Mouse (Mus musculus) embryonic facial prominence, embryonic 10.5 days (tissue): ENCODE data around the gene Kif12. TPM values are rescaled to one million over a fixed set of nuclear protein-coding genes. Genes with fewer than 3 reads are reported as not detected.

ENCODE experiments used
- DNase-seq: peaks from one replicate; pipeline ENCODE4 v3.0.0-alpha.2; 2017; ENCODE audit warnings: low spot score
- H3K27ac ChIP-seq: fragments of 300-500 bp; sonication (generic); replicated peaks from 2 replicates; pipeline ENCODE4 v1.5.1; 2016; ENCODE audit warnings: mild to moderate bottlenecking
- H3K27me3 ChIP-seq: fragments of 300-500 bp; sonication (generic); replicated peaks from 2 replicates; pipeline ENCODE4 v1.6.1; 2016; ENCODE audit warnings: low read depth, mild to moderate bottlenecking; ENCODE audit not compliant: poor library complexity, severe bottlenecking
- H3K36me3 ChIP-seq: fragments of 300-500 bp; sonication (generic); replicated peaks from 2 replicates; pipeline ENCODE4 v1.6.1; 2016; ENCODE audit warnings: mild to moderate bottlenecking, moderate library complexity
- H3K4me1 ChIP-seq: fragments of 300-500 bp; sonication (generic); 2 replicates; pipeline ENCODE4 v1.6.1; 2016
- H3K4me3 ChIP-seq: fragments of 300-500 bp; sonication (generic); 2 replicates; pipeline ENCODE4 v1.5.1; 2016; ENCODE audit warnings: mild to moderate bottlenecking, moderate library complexity
- H3K9me3 ChIP-seq: fragments of 300-500 bp; sonication (generic); 2 replicates; pipeline ENCODE4 v1.6.1; 2016; ENCODE audit warnings: mild to moderate bottlenecking
- WGBS: fragments of 180-500 bp; shearing (Covaris S2); methylation state at CpG from one replicate; pipeline ENCODE4 v1.1.7; 2016; 5-methylcytosine and 5-hydroxymethylcytosine counted together
- polyA plus RNA-seq: library from polyadenylated mRNA; unstranded; fragments of >200 nt; fragmentation: Nextera tagmentation; extraction: Ambion mirVana; gene quantifications from 2 replicates; pipeline ENCODE4 v1.2.1, GENCODE M21; 2016

The Kif12 gene
- polyA plus RNA-seq = not detected in 2 replicates

DNA sequence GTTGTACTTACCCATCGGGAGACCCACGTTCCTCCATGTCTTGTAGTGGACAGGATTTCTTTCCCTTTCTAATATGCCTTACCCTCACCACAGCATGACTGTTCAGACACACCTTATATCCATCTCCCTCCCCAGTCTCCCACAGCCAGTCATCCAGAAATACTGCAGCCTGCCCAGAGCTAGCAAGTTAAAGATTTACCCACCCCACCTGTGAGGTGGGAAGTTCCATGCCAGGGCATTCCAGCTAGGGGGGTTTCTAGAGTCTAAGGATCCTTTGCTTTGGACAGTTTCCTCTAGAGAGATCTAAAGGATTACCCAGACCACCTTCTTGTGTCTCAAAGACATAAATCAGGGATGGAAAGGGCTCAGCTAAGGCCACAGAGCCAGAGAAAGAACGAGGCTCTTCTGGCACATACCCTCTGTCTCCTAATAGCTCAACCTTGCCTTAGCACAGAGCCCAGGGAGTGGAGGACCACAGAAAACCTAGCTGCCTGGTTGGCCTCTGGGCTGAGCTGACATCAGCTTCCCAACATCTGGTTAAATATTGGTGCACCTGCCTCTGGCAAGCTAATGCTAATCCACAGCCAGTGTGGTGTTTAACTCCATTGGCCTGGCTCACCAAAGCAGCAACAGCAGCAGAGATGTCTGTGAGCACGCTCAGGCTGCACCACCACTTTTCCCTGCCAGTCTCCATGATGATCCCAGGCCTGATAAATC lies at the start of gene Kif12:
TSS of gene Kif12 (minus strand) at position 163 of the 717 bp plus-strand sequence.
- Histone ChIP-seq H3K4me1 (no peaks in the 10 kb centered on the region), H3K4me3 (no peak within 1 kb of the TSS), H3K9me3 (peaks cover 2% of the 10 kb centered on the region; the same call in 1 of the 2 replicates), H3K27ac (no peak within 1 kb of the TSS), H3K27me3 (peaks cover 39% of the 10 kb centered on the region), H3K36me3 (no peaks in the 10 kb centered on the region)
- 76% methylated on average over 4 of the region's 4 CpGs for WGBS
- DNase-seq = no peak

- H3K27ac ChIP-seq = no peak overlapping the region
These were observed 49.4 kb upstream of the Kif12 start for GRCm38 (mm10) chr4:63221096-63221958.

GRCm38 (mm10) chr4:63219635-63220034 lies 47.7 kb upstream of the Kif12 start:
- DNase-seq = no peak
- 87% methylated on average over 6 of the region's 6 CpGs for WGBS
- no peaks in the 10 kb centered on the region for H3K9me3 ChIP-seq
- H3K27ac ChIP-seq = no peak overlapping the region; the same call in 1 of the 2 replicates
- peaks cover 22% of the 10 kb centered on the region for H3K36me3 ChIP-seq
- H3K4me3 ChIP-seq = no peak overlapping the region
- peaks cover 21% of the 10 kb centered on the region for H3K27me3 ChIP-seq
- peaks cover 35% of the 10 kb centered on the region for H3K4me1 ChIP-seq

More at GRCm38 (mm10) chr4:63221096-63221958, 49.4 kb upstream of the Kif12 start:
- peaks cover 36% of the 10 kb centered on the region for H3K36me3 ChIP-seq
- no peaks in the 10 kb centered on the region for H3K9me3 ChIP-seq
- DNase-seq = no peak
- peaks cover 15% of the 10 kb centered on the region for H3K27me3 ChIP-seq
- H3K4me3 ChIP-seq = no peak overlapping the region
- WGBS = 87% methylated on average over 15 of the region's 15 CpGs
- H3K4me1 ChIP-seq = peaks cover 25% of the 10 kb centered on the region

GRCm38 (mm10) chr4:63219059-63219458 lies 47.1 kb upstream of the Kif12 start:
- Histone ChIP-seq H3K9me3 (no peaks in the 10 kb centered on the region), H3K36me3 (peaks cover 16% of the 10 kb centered on the region), H3K27me3 (peaks cover 26% of the 10 kb centered on the region), H3K4me3 (no peak overlapping the region), H3K27ac (no peak overlapping the region), H3K4me1 (peaks cover 41% of the 10 kb centered on the region)
- WGBS = 87% methylated on average over 3 of the region's 3 CpGs
- DNase-seq = no peak

DNA sequence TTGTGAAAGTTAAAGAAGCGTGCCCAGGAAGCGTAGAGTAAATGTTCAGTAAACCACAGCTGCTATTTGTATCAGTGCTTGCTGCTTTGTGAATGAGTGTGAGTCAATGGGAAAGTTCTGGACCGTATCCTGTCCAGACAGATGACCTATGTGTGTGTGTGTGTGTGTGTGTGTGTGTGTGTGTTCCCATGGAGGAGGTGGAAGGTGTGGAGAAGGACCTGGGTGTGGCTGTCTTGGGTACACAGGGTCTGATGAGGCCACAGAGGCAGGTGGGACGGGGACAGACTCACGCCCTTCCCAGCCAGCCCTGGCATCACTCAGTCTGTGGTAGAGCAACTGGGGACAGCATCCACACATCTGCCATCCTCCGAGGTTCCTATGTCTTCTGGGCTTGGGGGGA lies 45.6 kb upstream of the Kif12 start:
- Histone ChIP-seq H3K27ac (no peak overlapping the region), H3K9me3 (no peaks in the 10 kb centered on the region), H3K27me3 (peaks cover 42% of the 10 kb centered on the region), H3K36me3 (peaks cover 3% of the 10 kb centered on the region; the same call in 1 of the 2 replicates), H3K4me3 (no peak overlapping the region), H3K4me1 (peaks cover 47% of the 10 kb centered on the region)
- no peak for DNase-seq
- WGBS = 87% methylated on average over 6 of the region's 6 CpGs

- peak; percentile 26 for DNase-seq
- peak overlapping the region; percentile 90 for H3K27ac ChIP-seq
- 31% methylated on average over 9 of the region's 9 CpGs for WGBS
- H3K27me3 ChIP-seq = peaks cover 51% of the 10 kb centered on the region
- H3K4me3 ChIP-seq = peak overlapping the region; percentile 95
- no peaks in the 10 kb centered on the region for H3K9me3 ChIP-seq
- peaks cover 44% of the 10 kb centered on the region for H3K4me1 ChIP-seq
- H3K36me3 ChIP-seq = no peaks in the 10 kb centered on the region; the same call in 1 of the 2 replicates
These were observed 44.6 kb upstream of the Kif12 start for GRCm38 (mm10) chr4:63216566-63216965.

DNA sequence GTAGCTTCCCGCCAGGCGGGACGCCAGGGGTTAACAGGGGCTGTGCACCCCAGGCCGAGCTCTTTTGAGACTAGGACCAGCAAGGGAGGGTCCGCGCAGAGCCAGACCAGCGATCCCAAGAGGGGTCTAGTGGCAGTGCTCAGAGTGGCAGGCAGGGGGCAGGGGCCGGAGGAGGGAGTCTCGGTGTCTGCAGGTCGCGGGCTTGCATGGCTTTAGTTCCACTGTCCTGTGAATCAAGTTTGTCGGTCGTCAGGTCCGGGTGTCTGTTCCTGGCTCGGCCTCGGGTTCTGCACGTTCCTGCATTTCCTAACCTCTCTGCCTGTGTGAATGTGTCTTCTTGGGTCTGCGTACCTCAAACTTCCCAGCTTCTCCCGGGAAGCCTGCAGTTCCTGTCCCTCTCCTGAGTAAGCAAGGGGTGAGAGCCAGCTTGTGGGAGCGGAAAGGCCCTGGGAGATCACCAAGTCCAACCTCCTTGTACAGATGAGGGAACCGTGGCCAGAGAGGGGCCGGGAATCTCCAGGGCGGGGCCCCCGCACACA lies 44.1 kb upstream of the Kif12 start:
- no peaks in the 10 kb centered on the region for H3K36me3 ChIP-seq
- peaks cover 44% of the 10 kb centered on the region for H3K4me1 ChIP-seq
- 3% methylated on average over 24 of the region's 24 CpGs for WGBS
- H3K4me3 ChIP-seq = peak overlapping the region; percentile 95
- H3K27ac ChIP-seq = peak overlapping the region; percentile 90
- no peaks in the 10 kb centered on the region for H3K9me3 ChIP-seq
- peak; percentile 88 for DNase-seq
- peaks cover 55% of the 10 kb centered on the region for H3K27me3 ChIP-seq

GRCm38 (mm10) chr4:63215185-63215992 lies 43.5 kb upstream of the Kif12 start:
- DNase-seq = peak; percentile 91
- H3K9me3 ChIP-seq = no peaks in the 10 kb centered on the region
- H3K27ac ChIP-seq = peak overlapping the region; percentile 90
- H3K4me3 ChIP-seq = peak overlapping the region; percentile 95
- peaks cover 55% of the 10 kb centered on the region for H3K27me3 ChIP-seq
- WGBS = under 1% methylated on average over 71 of the region's 71 CpGs
- H3K36me3 ChIP-seq = no peaks in the 10 kb centered on the region
- H3K4me1 ChIP-seq = peaks cover 44% of the 10 kb centered on the region

DNA sequence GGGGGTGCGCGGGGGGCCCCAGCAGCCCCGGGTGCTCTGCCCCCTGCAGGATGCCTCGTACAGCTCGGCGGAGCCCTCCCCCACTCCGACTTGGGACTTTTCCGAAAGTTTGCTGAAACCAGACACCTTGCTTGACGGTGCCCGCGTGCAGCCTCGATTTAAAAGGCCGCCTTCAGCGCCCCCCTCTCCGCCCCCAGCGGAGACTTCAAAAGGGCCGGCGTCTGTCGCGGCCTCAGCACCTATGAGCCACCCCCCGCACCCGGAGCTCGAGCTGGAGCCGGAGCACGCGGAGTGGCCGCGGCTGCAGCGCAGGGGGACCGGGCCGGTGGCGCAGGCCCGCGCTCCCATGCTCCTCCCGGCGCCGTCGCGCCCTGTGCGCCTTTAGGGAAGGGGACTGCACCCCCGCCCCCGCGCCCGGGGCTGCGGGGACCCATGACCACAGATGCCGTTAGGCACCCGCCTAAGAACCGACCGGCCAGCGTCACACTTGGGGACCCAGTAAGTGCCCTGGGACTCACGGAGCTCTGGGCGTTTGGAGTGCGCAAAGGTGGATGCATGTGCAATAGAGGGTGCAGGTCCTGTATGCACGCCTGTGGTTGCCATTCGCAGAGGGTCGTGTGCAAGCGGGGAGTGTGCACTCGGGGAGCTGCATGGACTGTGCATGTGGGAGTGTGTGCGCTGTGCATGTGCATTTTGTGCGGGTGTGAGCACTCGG lies 42.1 kb upstream of the Kif12 start, which contains the start of gene Col27a1:
TSS of gene Col27a1 (plus strand) at position 98 of the 715 bp plus-strand sequence.
- no peaks in the 10 kb centered on the region for H3K9me3 ChIP-seq
- peaks cover 61% of the 10 kb centered on the region for H3K27me3 ChIP-seq
- H3K4me3 ChIP-seq = peak within 1 kb of the TSS; percentile 95
- peak within 1 kb of the TSS; percentile 82 for H3K27ac ChIP-seq
- H3K4me1 ChIP-seq = peaks cover 36% of the 10 kb centered on the region
- under 1% methylated on average over 61 of the region's 61 CpGs for WGBS
- H3K36me3 ChIP-seq = no peaks in the 10 kb centered on the region
- peak; percentile 85 for DNase-seq

DNA sequence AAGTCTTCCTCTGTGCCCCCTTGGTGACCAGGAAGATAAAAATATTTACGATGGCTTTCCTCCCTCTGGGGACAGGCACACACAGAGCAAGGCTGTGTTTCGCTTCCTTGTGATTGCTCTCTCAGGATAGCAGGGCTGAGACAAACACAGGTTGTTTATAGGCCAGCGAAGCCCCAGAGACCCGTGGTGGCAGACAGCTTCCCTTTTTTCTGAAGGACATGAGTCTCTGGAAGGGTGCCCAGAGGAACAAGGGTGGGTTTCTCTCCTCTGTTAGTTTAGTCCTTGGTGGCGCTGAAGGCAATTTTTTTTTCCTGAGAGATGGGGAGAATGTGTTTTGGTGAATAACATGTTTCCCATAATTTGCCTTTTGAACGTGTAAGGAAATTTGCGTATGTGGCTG lies 33.7 kb upstream of the Kif12 start:
- H3K4me1 ChIP-seq = 0 out of 2 replicates have a peak, but pooled peaks cover 12% of the 10 kb centered on the region
- no peak overlapping the region for H3K27ac ChIP-seq
- no peaks in the 10 kb centered on the region for H3K9me3 ChIP-seq
- WGBS = 79% methylated on average over 7 of the region's 7 CpGs
- peaks cover 10% of the 10 kb centered on the region for H3K27me3 ChIP-seq
- no peaks in the 10 kb centered on the region for H3K36me3 ChIP-seq
- no peak for DNase-seq
- no peak overlapping the region for H3K4me3 ChIP-seq

DNA sequence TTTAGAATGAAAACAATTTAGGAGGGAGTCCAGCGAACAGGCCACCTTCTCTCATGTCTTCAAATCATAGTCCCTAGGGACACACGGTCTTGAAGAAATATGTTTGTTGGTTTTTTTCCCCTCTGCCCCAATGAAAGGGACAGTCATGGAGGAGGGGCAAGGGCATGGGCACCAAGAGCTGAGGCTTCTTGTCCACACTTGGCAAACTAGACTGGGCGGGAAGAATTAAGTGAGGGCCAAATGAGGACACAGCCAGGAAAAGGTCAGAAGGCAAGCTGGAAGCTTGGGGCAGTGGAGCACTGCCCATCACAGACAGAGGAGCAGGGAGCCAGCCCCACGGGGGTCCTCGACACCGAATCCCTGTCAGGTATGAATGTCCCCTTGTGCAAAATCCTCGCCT lies 31.9 kb upstream of the Kif12 start:
- no peak for DNase-seq
- Histone ChIP-seq H3K27me3 (0 out of 2 replicates have a peak, but pooled peaks cover 2% of the 10 kb centered on the region), H3K4me1 (0 out of 2 replicates have a peak, but pooled peaks cover 12% of the 10 kb centered on the region), H3K4me3 (no peak overlapping the region), H3K9me3 (no peaks in the 10 kb centered on the region), H3K27ac (no peak overlapping the region), H3K36me3 (no peaks in the 10 kb centered on the region)
- 84% methylated on average over 7 of the region's 7 CpGs for WGBS
